Mouse (Mus musculus) liver, embryonic 15.5 days (tissue): ENCODE data around the gene Sgsm1. TPM values are rescaled to one million over a fixed set of nuclear protein-coding genes. Genes with fewer than 3 reads are reported as not detected.

Source experiments
- ATAC-seq: fragments of 200-750 bp; cut with Nextera tagmentation; 2 replicates; pipeline ENCODE4 v1.8.0; 2017; ENCODE audit warnings: moderate number of reproducible peaks, mild to moderate bottlenecking, moderate library complexity; ENCODE audit not compliant: insufficient read depth
- H3K27ac ChIP-seq: fragments of 300-500 bp; sonication (generic); replicated peaks from 2 replicates; pipeline ENCODE4 v1.5.1; 2015; ENCODE audit warnings: mild to moderate bottlenecking, inconsistent platforms
- H3K27me3 ChIP-seq: fragments of 300-500 bp; sonication (generic); 2 replicates; pipeline ENCODE4 v1.6.1; 2015; ENCODE audit warnings: mild to moderate bottlenecking, inconsistent platforms
- H3K36me3 ChIP-seq: fragments of 300-500 bp; sonication (generic); replicated peaks from 2 replicates; pipeline ENCODE4 v1.6.1; 2015; ENCODE audit warnings: moderate library complexity, mild to moderate bottlenecking, inconsistent platforms
- H3K4me1 ChIP-seq: fragments of 300-500 bp; sonication (generic); replicated peaks from 2 replicates; pipeline ENCODE4 v1.6.1; 2015; ENCODE audit warnings: inconsistent platforms
- H3K4me2 ChIP-seq: fragments of 300-500 bp; sonication (generic); 2 replicates; pipeline ENCODE4 v1.6.1; 2015; ENCODE audit warnings: moderate library complexity, mild to moderate bottlenecking, inconsistent platforms
- H3K4me3 ChIP-seq: fragments of 300-500 bp; sonication (generic); replicated peaks from 2 replicates; pipeline ENCODE4 v1.5.1; 2015; ENCODE audit warnings: mild to moderate bottlenecking, inconsistent platforms
- H3K9ac ChIP-seq: fragments of 300-500 bp; sonication (generic); 2 replicates; pipeline ENCODE4 v1.6.1; 2015; ENCODE audit warnings: moderate library complexity, mild to moderate bottlenecking, inconsistent platforms
- H3K9me3 ChIP-seq: fragments of 300-500 bp; sonication (generic); replicated peaks from 2 replicates; pipeline ENCODE4 v1.6.1; 2016; ENCODE audit warnings: inconsistent platforms
- WGBS: fragments of 180-500 bp; shearing (Covaris S2); methylation state at CpG from one replicate; pipeline ENCODE4 v1.1.7; 2015; ENCODE audit warnings: mixed read lengths; ENCODE audit not compliant: insufficient replicate concordance; 5-methylcytosine and 5-hydroxymethylcytosine counted together
- polyA plus RNA-seq: library from polyadenylated mRNA; unstranded; fragments of >200 nt; fragmentation: Nextera tagmentation; extraction: Ambion mirVana; gene quantifications from 2 replicates; pipeline ENCODE4 v1.2.1, GENCODE M21; 2015

Gene Sgsm1
- polyA plus RNA-seq, 1 experiment from 2014 or later, result 1.7 TPM

DNA sequence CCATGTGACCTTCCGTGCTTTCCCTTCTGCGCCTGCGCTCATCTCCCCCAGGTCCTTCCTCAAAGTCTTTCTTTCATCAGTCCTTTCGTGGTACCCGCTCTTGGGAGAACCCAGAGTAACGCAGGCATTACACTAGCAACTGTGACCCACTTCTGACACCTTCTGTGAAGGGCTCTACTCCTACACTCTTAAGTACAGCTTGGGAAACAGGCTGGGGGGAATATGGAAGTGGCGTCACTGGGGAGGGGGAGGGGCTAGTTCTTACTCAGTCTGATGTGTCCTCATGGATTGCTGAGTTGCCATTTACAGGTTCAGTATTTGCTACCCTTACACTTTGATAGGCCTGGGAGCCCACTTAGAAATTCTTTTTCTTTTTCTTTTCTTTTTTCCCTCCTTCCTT is 29.0 kb downstream of the Sgsm1 start:
- 75% methylated on average over 7 of the region's 7 CpGs for WGBS
- Histone ChIP-seq H3K4me3 (no peak overlapping the region), H3K4me1 (no peaks in the 10 kb centered on the region), H3K27ac (no peak overlapping the region), H3K27me3 (peaks cover 4% of the 10 kb centered on the region; the same call in 1 of the 2 replicates), H3K9ac (no peak overlapping the region), H3K36me3 (no peaks in the 10 kb centered on the region), H3K4me2 (no peak overlapping the region), H3K9me3 (no peaks in the 10 kb centered on the region)
- no peak for ATAC-seq

- no peak overlapping the region for H3K9ac ChIP-seq
- no peaks in the 10 kb centered on the region for H3K9me3 ChIP-seq
- H3K4me2 ChIP-seq, result peak overlapping the region; percentile 33; the same call in 1 of the 2 replicates
- H3K4me1 ChIP-seq, result no peaks in the 10 kb centered on the region
- H3K27me3 ChIP-seq, result peaks cover 4% of the 10 kb centered on the region; the same call in 1 of the 2 replicates
- H3K4me3 ChIP-seq, result peak overlapping the region; percentile 33
- ATAC-seq, result peak; percentile 67; the same call in 1 of the 2 replicates
- WGBS, result 23% methylated on average over 15 of the region's 15 CpGs
- no peak overlapping the region for H3K27ac ChIP-seq
- H3K36me3 ChIP-seq, result no peaks in the 10 kb centered on the region
These were observed 30.3 kb downstream of the Sgsm1 start for GRCm38 (mm10) chr5:113280138-113280856.

DNA sequence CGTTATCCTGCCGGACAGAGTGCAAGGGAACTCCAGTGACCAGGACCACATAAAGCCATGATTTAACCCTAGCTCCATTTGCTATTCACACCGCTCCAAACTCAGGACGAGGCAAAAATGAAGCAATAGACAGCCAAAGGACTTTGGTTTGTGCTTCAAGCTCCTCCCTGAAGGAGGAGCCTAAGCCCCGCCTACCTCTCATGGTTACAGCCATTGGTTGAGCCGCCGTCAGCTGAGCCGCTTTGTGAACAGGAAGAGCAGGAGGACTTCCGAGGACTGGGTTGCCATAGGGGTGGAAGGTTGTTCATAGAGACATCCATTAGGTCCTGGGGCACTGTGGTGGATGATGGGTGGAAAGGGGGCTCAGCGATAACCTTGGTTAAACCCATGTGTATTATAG is 34.7 kb downstream of the Sgsm1 start:
- Histone ChIP-seq H3K36me3 (no peaks in the 10 kb centered on the region), H3K4me2 (no peak overlapping the region), H3K27me3 (no peaks in the 10 kb centered on the region), H3K4me3 (no peak overlapping the region), H3K27ac (no peak overlapping the region), H3K4me1 (no peaks in the 10 kb centered on the region), H3K9ac (no peak overlapping the region), H3K9me3 (no peaks in the 10 kb centered on the region)
- 67% methylated on average over 10 of the region's 10 CpGs for WGBS
- no peak for ATAC-seq

- no peaks in the 10 kb centered on the region for H3K27me3 ChIP-seq
- no peak overlapping the region for H3K27ac ChIP-seq
- no peak overlapping the region for H3K4me3 ChIP-seq
- WGBS, result 53% methylated on average over 11 of the region's 11 CpGs
- H3K36me3 ChIP-seq, result no peaks in the 10 kb centered on the region
- ATAC-seq, result no peak
- no peaks in the 10 kb centered on the region for H3K9me3 ChIP-seq
- 0 out of 2 replicates have a peak, but pooled peaks cover 5% of the 10 kb centered on the region for H3K4me1 ChIP-seq
- H3K4me2 ChIP-seq, result no peak overlapping the region
- no peak overlapping the region for H3K9ac ChIP-seq
These were observed 39.3 kb downstream of the Sgsm1 start for GRCm38 (mm10) chr5:113271207-113271811.

DNA sequence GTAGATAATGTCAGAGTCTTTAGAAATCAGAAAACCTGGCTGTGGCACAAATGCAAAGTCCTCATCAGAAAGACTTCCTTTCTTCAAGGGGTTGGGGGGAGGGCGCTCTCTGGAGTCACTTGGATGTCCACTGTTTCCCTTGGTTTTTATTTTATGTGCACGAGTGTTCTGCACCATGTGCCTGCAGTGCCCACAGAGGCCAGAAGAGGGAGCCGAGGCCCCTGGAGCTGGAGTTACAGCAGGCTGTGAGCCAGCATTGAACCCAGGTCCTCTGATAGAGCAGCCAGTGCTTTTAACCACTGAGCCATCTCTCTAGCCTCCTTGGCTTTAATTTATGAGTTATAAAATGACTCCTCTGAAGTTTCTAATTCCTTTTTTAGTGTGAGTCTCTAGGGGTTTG is 40.5 kb downstream of the Sgsm1 start:
- Histone ChIP-seq H3K9me3 (no peaks in the 10 kb centered on the region), H3K27me3 (no peaks in the 10 kb centered on the region), H3K4me1 (0 out of 2 replicates have a peak, but pooled peaks cover 5% of the 10 kb centered on the region), H3K4me2 (no peak overlapping the region), H3K36me3 (0 out of 2 replicates have a peak, but pooled peaks cover 4% of the 10 kb centered on the region), H3K4me3 (no peak overlapping the region), H3K9ac (no peak overlapping the region), H3K27ac (no peak overlapping the region)
- 57% methylated on average over 3 of the region's 3 CpGs for WGBS
- no peak for ATAC-seq

GRCm38 (mm10) chr5:113268246-113268645 is 42.3 kb downstream of the Sgsm1 start:
- Histone ChIP-seq H3K4me3 (no peak overlapping the region), H3K9ac (no peak overlapping the region), H3K36me3 (0 out of 2 replicates have a peak, but pooled peaks cover 4% of the 10 kb centered on the region), H3K27ac (no peak overlapping the region), H3K9me3 (no peaks in the 10 kb centered on the region), H3K27me3 (no peaks in the 10 kb centered on the region), H3K4me2 (no peak overlapping the region), H3K4me1 (0 out of 2 replicates have a peak, but pooled peaks cover 5% of the 10 kb centered on the region)
- ATAC-seq, result no peak

GRCm38 (mm10) chr5:113265637-113266036 is 44.9 kb downstream of the Sgsm1 start:
- H3K9me3 ChIP-seq, result no peaks in the 10 kb centered on the region
- WGBS, result 68% methylated on average over 8 of the region's 8 CpGs
- H3K27me3 ChIP-seq, result no peaks in the 10 kb centered on the region
- no peak overlapping the region for H3K27ac ChIP-seq
- no peak for ATAC-seq
- no peak overlapping the region for H3K4me2 ChIP-seq
- H3K4me3 ChIP-seq, result no peak overlapping the region
- 0 out of 2 replicates have a peak, but pooled peaks cover 5% of the 10 kb centered on the region for H3K4me1 ChIP-seq
- H3K9ac ChIP-seq, result no peak overlapping the region
- H3K36me3 ChIP-seq, result 0 out of 2 replicates have a peak, but pooled peaks cover 4% of the 10 kb centered on the region

- no peak overlapping the region for H3K27ac ChIP-seq
- no peak for ATAC-seq
- no peaks in the 10 kb centered on the region for H3K36me3 ChIP-seq
- H3K4me3 ChIP-seq, result no peak overlapping the region
- 74% methylated on average over 11 of the region's 11 CpGs for whole genome bisulfite sequencing
- H3K27me3 ChIP-seq, result no peaks in the 10 kb centered on the region
- H3K4me1 ChIP-seq, result no peaks in the 10 kb centered on the region
- no peak overlapping the region for H3K4me2 ChIP-seq
- no peak overlapping the region for H3K9ac ChIP-seq
- no peaks in the 10 kb centered on the region for H3K9me3 ChIP-seq
These were observed 59.8 kb downstream of the Sgsm1 start for GRCm38 (mm10) chr5:113250806-113251205.

DNA sequence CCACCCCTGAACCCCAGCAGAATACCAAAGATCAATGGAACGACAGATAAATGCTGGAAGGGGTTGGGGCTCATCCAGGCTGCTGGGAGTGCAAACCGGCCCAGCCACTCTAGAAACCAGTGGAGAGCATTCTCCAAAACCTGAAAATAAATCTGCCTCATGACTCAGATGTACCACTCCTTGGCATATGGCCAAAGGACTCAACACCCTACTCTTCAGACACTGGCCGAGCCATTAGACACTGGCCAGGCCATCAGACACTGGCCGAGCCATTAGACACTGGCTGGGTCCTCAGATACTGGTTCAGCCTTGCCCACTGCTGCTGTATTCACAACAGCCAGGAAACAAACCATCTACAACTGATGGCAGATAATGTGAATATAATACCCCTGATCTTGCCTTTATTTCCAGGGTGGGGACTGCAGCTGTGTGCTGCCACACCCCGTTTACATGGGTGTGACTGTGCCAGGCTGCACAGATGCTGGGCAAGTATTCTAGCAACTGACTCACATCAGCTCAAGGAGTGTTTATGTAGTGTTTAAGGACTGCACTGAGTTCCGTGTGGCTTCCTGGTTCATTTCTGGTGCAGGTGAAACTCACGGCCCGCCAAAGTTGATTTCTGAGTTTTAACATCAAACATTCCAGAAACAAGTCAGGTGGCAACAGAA is 61.2 kb downstream of the Sgsm1 start:
- no peak overlapping the region for H3K4me3 ChIP-seq
- no peak overlapping the region for H3K4me2 ChIP-seq
- no peak overlapping the region for H3K27ac ChIP-seq
- H3K9me3 ChIP-seq, result no peaks in the 10 kb centered on the region
- H3K36me3 ChIP-seq, result no peaks in the 10 kb centered on the region
- no peaks in the 10 kb centered on the region for H3K27me3 ChIP-seq
- no peaks in the 10 kb centered on the region for H3K4me1 ChIP-seq
- WGBS, result 64% methylated on average over 8 of the region's 8 CpGs
- no peak for ATAC-seq
- no peak overlapping the region for H3K9ac ChIP-seq

DNA sequence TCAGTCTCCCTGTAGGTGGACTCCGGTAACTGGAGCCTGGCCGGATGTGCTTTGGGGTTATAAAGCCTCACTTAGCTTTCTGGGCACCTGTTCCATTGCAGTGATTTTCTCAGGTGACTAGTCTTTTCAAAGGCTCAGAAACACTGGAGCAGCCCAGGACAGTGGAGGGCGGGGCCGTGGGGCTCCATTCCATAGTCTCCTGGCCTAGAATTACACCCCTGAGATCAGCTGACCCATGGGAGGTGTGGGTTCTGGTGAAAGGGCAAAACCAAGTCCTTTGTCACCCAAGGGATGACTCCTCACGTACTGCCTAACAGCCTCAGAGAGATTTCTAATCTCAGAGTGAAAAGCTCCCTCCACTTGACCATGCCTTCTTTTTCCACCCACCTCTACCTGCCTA is 80.4 kb downstream of the Sgsm1 start:
- Histone ChIP-seq H3K4me2 (no peak overlapping the region), H3K27me3 (peaks cover 8% of the 10 kb centered on the region), H3K36me3 (no peaks in the 10 kb centered on the region), H3K27ac (no peak overlapping the region), H3K4me1 (peaks cover 8% of the 10 kb centered on the region; the same call in 1 of the 2 replicates), H3K4me3 (no peak overlapping the region), H3K9me3 (no peaks in the 10 kb centered on the region), H3K9ac (no peak overlapping the region)
- ATAC-seq, result no peak
- 58% methylated on average over 5 of the region's 5 CpGs for WGBS

DNA sequence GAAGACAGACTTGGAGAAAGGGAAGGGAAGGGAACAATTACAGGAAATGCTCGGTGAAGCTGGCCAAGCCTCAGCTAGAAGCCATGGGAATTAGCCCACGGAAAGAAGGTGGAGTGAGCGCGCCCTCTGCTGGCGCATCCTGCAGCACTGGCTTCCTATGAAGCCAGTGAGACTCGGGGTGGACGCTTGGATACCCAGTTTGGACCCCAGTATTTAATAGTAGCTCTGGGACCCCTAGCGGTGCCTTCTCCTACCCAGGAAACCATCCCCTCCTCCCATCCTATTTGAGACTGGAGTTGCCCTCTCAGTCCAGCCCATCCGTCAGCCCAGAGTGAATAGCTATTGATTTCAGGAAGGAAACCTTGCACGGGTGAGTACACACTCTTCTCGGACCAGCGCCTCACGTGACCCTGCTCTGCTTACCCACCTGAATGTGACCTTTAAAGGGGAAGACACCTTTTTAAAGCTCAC is 83.9 kb downstream of the Sgsm1 start, which contains the start of gene Tmem211:
Gene Tmem211, plus strand, starts transcription at position 278 of the 471 bp plus-strand sequence.
- peak; percentile 69 for ATAC-seq
- Histone ChIP-seq H3K9me3 (no peaks in the 10 kb centered on the region), H3K4me1 (peaks cover 8% of the 10 kb centered on the region), H3K27ac (peak within 1 kb of the TSS; percentile 41), H3K9ac (no peak within 1 kb of the TSS), H3K27me3 (peaks cover 17% of the 10 kb centered on the region), H3K4me3 (no peak within 1 kb of the TSS), H3K4me2 (peak within 1 kb of the TSS; percentile 38), H3K36me3 (no peaks in the 10 kb centered on the region)
- WGBS, result under 1% methylated on average over 13 of the region's 13 CpGs
